Mouse (Mus musculus): ENCODE measurements at regions not wholly inside any gene's neighbourhood (a gene's known extent, or its start where the extent isn't known, plus 50 kb on each side); places are given as distances from the start of the nearest gene placed in this dataset.

GRCm38 (mm10) chr4:123995815-123996214, 78.0 kb upstream of the 4930535I16Rik start:
- DNase-seq (ENCODE audit: low spot score in 2 of 2) = no peak

GRCm38 (mm10) chr4:123991223-123991622, 73.4 kb upstream of the 4930535I16Rik start:
- no peak for DNase-seq (ENCODE audit: low spot score in 2 of 2)

GRCm38 (mm10) chr4:123990293-123991185, 72.7 kb upstream of the 4930535I16Rik start:
- DNase-seq (ENCODE audit: low spot score in 2 of 2) = no peak
